Mouse (Mus musculus) cerebellum, adult 2 months (tissue): ENCODE measurements around the gene Bcl9l. TPM values are rescaled to one million over a fixed set of nuclear protein-coding genes. Genes with fewer than 3 reads are reported as not detected.
A peak's percentile ranks its signal among the peaks of the same experiment; 100 is the strongest.

Experiments used
- DNase-seq, 2 experiments: peaks; one replicate each; pipeline ENCODE4 v3.0.0; 2021
- H3K27ac ChIP-seq: fragments of 200-500 bp; 2 replicates; pipeline ENCODE4 v1.5.1; 2012; ENCODE audit warnings: low read length, control low read depth, inconsistent platforms; ENCODE audit not compliant: insufficient read depth
- H3K27me3 ChIP-seq: fragments of 200-500 bp; 2 replicates; pipeline ENCODE4 v1.6.1; 2012; ENCODE audit warnings: inconsistent platforms, mild to moderate bottlenecking, low read length, moderate library complexity; ENCODE audit not compliant: control insufficient read depth, insufficient read depth
- H3K4me1 ChIP-seq: fragments of 200-500 bp; 2 replicates; pipeline ENCODE4 v1.6.1; 2011; ENCODE audit warnings: low read length; ENCODE audit not compliant: control insufficient read depth, insufficient read depth
- H3K4me3 ChIP-seq: fragments of 200-500 bp; replicated peaks from 2 replicates; pipeline ENCODE3; 2011; ENCODE audit warnings: mild to moderate bottlenecking, low read depth, low read length, control low read depth; ENCODE audit not compliant: insufficient read depth
- CTCF ChIP-seq: fragments of 200-500 bp; IDR thresholded peaks from 2 replicates; pipeline ENCODE4 v1.5.1; 2011; ENCODE audit warnings: low read depth, mild to moderate bottlenecking, control low read depth, low read length, moderate library complexity, borderline replicate concordance; ENCODE audit not compliant: insufficient read depth
- POLR2A ChIP-seq: fragments of 200-500 bp; IDR thresholded peaks from 2 replicates; pipeline ENCODE4 v1.6.1; 2011; ENCODE audit warnings: low read length, control low read depth, borderline replicate concordance; ENCODE audit not compliant: insufficient read depth
- WGBS: fragments of 180-500 bp; shearing (Covaris S2); methylation state at CpG from one replicate; pipeline ENCODE4 v1.1.7; 2018; 5-methylcytosine and 5-hydroxymethylcytosine counted together
- polyA plus RNA-seq: library from polyadenylated mRNA; depleted of rRNA; stranded (reverse); fragments of >200 nt; gene quantifications from 2 replicates; pipeline ENCODE4 v1.2.3, GENCODE M21; 2012

The Bcl9l gene
- polyA plus RNA-seq, 1 experiment, result 22.3 TPM

DNA sequence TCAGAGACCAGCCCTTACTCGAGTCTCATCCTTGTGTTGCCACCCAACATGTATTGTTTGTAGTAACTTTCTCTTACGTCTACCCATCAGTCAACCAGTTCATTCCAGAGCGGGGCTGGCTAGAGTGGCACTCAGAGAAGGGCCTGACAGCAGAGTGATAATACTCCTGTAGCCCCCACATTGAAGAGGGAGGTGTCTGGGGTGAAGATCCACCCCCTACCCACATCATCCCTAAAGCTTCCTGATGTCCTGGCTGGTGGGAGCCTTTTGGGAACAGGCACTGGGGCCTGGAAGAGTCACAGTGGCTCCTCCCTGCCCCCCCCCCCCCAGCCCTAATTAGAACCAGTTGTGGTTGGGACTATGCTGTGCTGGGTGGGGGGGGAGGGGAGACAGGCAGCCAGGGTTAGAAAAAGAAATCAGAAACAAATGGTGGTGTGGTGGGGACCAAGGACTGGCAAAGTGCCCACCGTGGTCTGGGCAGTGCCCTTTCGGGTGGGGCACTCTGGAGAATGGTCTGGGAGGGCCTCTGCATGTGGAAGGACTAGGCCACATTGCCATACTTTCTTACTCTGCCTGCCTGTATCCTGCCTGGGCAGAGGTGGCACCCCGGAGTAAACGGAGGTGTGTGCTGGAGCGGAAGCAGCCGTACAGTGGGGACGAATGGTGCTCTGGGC is 18.7 kb downstream of the Bcl9l start:
- WGBS, result 40% methylated on average over 10 of the region's 10 CpGs
- no peak overlapping the region for H3K4me3 ChIP-seq
- TF ChIP-seq POLR2A (no peak), CTCF (no peak)
- peaks cover 42% of the 10 kb centered on the region for H3K4me1 ChIP-seq
- no peak overlapping the region for H3K27ac ChIP-seq
- peak in 1 of 2 experiments; percentile 34 for DNase-seq
- H3K27me3 ChIP-seq, result no peaks in the 10 kb centered on the region

DNA sequence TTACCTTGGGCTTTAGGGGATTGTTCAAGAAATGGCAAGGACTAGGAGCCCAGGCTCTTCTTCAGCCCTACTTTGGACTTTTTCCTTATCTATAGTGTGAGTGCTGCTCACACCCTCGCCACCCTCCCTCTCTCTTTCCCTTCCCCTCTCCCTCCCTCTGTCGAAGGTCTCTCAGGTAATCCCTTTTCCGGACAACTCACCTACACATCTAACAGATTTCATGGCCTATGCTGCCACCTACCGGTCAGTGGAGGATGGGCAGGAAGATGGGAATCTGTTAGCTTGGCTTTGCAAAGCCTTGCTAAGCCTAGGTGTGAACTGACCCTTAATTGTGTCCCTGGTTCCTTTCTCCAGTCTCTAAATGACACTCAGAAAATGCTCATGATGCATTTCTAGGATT is 19.4 kb downstream of the Bcl9l start:
- WGBS, result 2% methylated on average over 4 of the region's 4 CpGs
- TF ChIP-seq CTCF (peak; percentile 97), POLR2A (no peak)
- peaks cover 37% of the 10 kb centered on the region for H3K4me1 ChIP-seq

DNA sequence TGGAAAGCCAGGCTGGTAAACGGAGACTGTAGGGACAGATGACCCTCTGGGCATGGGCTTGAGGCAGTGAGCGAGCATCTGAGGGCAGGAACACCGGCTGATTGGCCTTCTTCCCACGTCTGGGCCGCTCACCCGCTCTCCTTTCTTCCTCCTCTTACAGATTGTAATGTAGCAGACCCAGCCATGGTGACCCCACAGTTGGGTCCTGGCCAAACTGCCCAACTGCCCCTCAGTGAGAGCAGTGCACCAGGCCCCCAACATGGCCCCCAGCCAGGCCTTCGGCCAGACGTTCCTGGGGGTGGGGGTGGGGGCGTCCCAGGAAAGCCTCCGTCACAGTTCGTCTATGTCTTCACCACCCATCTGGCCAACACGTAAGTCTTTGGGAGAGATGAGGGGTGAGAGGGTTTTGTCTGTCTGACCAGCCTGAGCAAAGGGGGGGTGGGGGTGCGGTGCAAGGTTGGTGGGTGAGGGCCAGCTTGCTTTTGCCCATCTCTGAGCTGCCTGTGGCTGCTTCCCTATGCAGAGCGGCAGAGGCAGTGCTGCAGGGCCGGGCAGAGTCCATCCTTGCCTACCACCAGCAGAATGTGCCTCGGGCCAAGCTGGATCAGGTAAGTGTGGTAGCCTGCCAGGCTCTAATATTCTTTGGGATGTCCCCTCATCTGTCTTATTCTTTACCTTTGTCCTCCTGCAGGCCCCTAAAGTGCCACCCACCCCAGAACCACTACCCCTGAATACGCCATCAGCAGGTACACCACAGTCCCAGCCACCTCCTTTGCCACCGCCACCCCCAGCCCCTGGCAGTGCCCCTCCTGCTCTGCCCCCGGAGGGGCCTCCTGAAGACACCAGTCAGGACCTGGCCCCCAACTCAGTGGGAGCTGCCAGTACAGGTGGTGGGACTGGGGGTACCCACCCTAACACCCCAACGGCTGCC is 22.5 kb downstream of the Bcl9l start:
- Histone ChIP-seq H3K4me1 (peaks cover 34% of the 10 kb centered on the region), H3K4me3 (no peak overlapping the region), H3K27ac (no peak overlapping the region), H3K27me3 (no peaks in the 10 kb centered on the region)
- peak in 1 of 2 experiments; percentile 27 for DNase-seq
- TF ChIP-seq CTCF (no peak), POLR2A (no peak)
- WGBS, result 40% methylated on average over 20 of the region's 20 CpGs

More for the DNA sequence above, 19.4 kb downstream of the Bcl9l start:
- DNase-seq, result peak; percentile 86 to 92
- Histone ChIP-seq H3K27me3 (no peaks in the 10 kb centered on the region), H3K4me3 (no peak overlapping the region), H3K27ac (no peak overlapping the region)

DNA sequence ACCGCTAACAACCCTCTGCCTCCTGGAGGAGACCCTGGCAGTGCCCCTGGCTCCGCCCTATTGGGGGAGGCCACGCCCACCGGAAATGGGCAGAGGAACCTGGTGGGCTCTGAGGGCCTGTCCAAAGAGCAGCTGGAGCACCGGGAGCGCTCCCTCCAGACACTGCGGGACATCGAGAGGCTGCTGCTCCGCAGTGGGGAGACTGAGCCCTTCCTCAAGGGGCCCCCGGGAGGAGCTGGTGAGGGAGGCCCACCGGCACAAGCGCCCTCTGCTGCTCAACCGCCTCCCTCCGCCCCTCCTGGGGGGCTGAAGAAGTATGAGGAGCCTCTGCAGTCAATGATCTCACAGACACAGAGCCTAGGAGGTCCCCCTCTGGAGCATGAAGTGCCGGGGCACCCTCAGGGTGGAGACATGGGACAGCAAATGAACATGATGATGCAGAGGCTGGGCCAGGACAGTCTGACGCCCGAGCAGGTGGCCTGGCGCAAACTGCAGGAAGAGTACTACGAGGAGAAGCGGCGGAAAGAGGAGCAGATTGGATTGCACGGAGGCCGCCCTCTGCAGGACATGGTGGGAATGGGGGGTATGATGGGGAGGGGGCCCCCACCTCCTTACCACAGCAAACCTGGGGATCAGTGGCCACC is 23.3 kb downstream of the Bcl9l start:
- H3K4me1 ChIP-seq, result peaks cover 32% of the 10 kb centered on the region
- 36% methylated on average over 23 of the region's 23 CpGs for WGBS
- H3K27me3 ChIP-seq, result no peaks in the 10 kb centered on the region
- TF ChIP-seq CTCF, result no peak
- TF ChIP-seq POLR2A, result no peak
- peak; percentile 39 to 55 for DNase-seq
- no peak overlapping the region for H3K27ac ChIP-seq
- H3K4me3 ChIP-seq, result no peak overlapping the region

DNA sequence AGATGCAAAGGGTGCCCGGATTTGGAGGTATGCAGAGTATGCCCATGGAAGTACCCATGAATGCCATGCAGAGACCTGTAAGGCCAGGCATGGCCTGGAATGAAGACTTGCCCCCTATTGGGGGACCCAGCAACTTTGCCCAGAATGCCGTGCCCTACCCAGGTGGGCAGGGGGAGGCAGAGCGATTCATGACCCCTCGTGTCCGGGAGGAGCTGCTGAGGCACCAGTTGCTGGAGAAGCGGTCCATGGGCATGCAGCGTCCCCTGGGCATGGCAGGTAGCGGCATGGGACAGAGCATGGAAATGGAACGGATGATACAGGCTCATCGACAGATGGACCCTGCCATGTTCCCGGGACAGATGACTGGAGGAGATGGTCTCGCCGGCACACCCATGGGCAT is 23.9 kb downstream of the Bcl9l start:
- no peak for DNase-seq
- no peak for TF ChIP-seq CTCF
- Histone ChIP-seq H3K27ac (no peak overlapping the region), H3K27me3 (no peaks in the 10 kb centered on the region), H3K4me1 (peaks cover 34% of the 10 kb centered on the region), H3K4me3 (no peak overlapping the region)
- WGBS, result 68% methylated on average over 13 of the region's 13 CpGs

DNA sequence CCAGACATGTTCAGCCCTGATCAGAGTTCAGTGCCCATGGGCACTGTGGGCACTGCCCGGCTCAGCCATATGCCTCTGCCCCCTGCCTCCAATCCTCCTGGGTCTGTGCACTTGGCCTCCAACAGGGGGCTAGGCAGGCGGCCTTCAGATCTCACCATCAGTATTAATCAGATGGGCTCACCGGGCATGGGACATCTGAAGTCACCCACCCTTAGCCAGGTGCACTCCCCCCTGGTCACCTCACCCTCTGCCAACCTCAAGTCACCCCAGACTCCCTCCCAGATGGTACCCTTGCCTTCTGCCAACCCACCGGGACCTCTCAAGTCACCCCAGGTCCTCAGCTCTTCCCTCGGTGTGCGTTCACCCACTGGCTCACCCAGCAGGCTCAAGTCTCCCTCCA is 24.7 kb downstream of the Bcl9l start:
- Histone ChIP-seq H3K27ac (no peak overlapping the region), H3K27me3 (no peaks in the 10 kb centered on the region), H3K4me1 (peaks cover 37% of the 10 kb centered on the region), H3K4me3 (no peak overlapping the region)
- 46% methylated on average over 6 of the region's 6 CpGs for WGBS
- TF ChIP-seq CTCF (no peak), POLR2A (no peak)
- DNase-seq, result peak in 1 of 2 experiments; percentile 28

DNA sequence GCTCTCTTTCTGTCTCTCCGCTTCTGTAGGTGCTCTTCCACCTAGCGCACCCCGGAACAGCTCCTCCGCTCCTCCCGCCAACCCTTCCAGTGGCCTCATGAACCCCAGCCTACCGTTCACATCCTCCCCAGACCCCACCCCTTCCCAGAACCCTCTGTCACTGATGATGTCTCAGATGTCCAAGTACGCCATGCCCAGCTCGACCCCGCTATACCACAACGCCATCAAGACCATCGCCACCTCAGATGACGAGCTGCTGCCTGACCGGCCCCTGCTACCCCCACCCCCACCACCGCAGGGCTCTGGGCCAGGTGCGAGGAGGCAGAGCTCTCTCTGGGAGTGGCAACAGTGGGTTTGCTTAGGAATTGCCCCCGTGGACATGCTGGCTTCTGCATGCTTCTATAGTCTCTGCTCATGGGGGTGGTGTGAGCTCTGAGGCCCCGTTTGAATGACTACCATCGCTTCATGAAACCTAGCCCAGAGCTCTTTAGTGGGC is 25.5 kb downstream of the Bcl9l start:
- Histone ChIP-seq H3K4me1 (peaks cover 39% of the 10 kb centered on the region), H3K27ac (no peak overlapping the region), H3K27me3 (no peaks in the 10 kb centered on the region), H3K4me3 (no peak overlapping the region)
- TF ChIP-seq CTCF (no peak), POLR2A (no peak)
- peak; percentile 22 to 35 for DNase-seq
- 75% methylated on average over 18 of the region's 18 CpGs for WGBS
